Mouse (Mus musculus) testis, adult 2 months (tissue): ENCODE measurements around the gene Slc44a3.

ENCODE experiments used
- CTCF ChIP-seq: fragments of 200-500 bp; IDR thresholded peaks from 2 replicates; pipeline ENCODE4 v1.5.1; 2012; ENCODE audit warnings: low read depth, mild to moderate bottlenecking, inconsistent platforms, low read length, moderate library complexity; ENCODE audit not compliant: control insufficient read depth, insufficient read depth, insufficient replicate concordance
- POLR2A ChIP-seq: fragments of 200-500 bp; IDR thresholded peaks from 2 replicates; pipeline ENCODE4 v1.6.1; 2012; ENCODE audit warnings: low read depth, mild to moderate bottlenecking, inconsistent platforms, low read length, moderate library complexity; ENCODE audit not compliant: control insufficient read depth

- TF ChIP-seq CTCF (no peak), POLR2A (no peak)
Observed at GRCm38 (mm10) chr3:121489462-121490118, 42.6 kb downstream of the Slc44a3 start.
